ENCODE assay signal across 11 mouse cellular contexts in the genomic region with DNA sequence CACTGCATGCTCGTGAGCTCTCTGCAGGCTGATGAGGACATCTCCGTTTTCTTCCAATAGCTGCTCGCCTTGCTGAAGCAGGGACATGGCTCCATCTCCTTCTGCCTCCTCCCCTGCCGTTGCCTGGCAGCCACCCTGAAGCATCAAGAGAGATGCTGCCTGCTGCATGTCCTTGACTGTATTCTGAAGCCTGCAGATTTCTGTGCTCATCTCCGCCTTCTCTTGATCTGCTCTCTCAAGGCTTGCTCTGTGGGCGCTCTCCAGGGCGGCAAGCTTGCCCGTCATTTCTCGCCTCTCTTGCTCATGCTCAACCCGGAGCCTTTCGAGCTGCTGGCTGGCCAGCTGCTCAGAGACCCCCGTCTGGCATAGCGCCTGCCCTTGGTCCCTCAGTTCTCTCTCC. TPM values are rescaled to one million over a fixed set of nuclear protein-coding genes. Genes with fewer than 3 reads are reported as not detected.
DNase-seq lines count a peak whose midpoint lies in the region; ATAC-seq and TF ChIP-seq lines count a peak whose summit lies in the region.
"Had no signal": no experiment of that assay in that cellular context is flagged by ENCODE, and none has a peak within 500 bp of the region (broad histone marks: within the 10 kb centered on the region; RNA-seq: fewer than 3 reads in every experiment).

No protein-coding gene starts in this region.

- no peak overlapping the region for H3K4me2 ChIP-seq in heart, embryonic 12.5 days
- H3K4me2 ChIP-seq: heart, embryonic 11.5 days; liver, embryonic 11.5 days had no signal

- no peaks in the 10 kb centered on the region for H3K4me1 ChIP-seq in heart, embryonic 12.5 days (replicated peaks)
- peaks cover 5% of the 10 kb centered on the region; the same call in 1 of the 2 replicates for H3K4me1 ChIP-seq in heart, embryonic 10.5 days

- peaks cover under 1% of the 10 kb centered on the region; the same call in 1 of the 2 replicates for H3K9me3 ChIP-seq in heart, embryonic 12.5 days (replicated peaks)
- H3K9me3 ChIP-seq in heart, embryonic 10.5 days: no peaks in the 10 kb centered on the region

- WGBS in heart, embryonic 12.5 days: 87% methylated on average over 13 of the region's 13 CpGs
- WGBS in heart, embryonic 10.5 days: 84% methylated on average over 13 of the region's 13 CpGs

- intact Hi-C loops in left cerebral cortex, postnatal 14 days (cut with DNase I): no loop called here

- peak; percentile 64 for DNase-seq in layer of hippocampus, adult 11-12 months (ENCODE audit: low spot score)
- no peak for DNase-seq in layer of hippocampus, postnatal 25 days (ENCODE audit: extremely low spot score in 1 of 2, low spot score in 1 of 2)
- peak; percentile 52 to 79 for DNase-seq in layer of hippocampus, adult 2 months (ENCODE audit: low spot score in 2 of 2)
- peak; percentile 76 to 85 for DNase-seq in left cerebral cortex, postnatal 14 days (ENCODE audit: low spot score in 2 of 2)
- DNase-seq in telencephalon, adult 2 months (ENCODE audit: low read depth, low spot score): peak; percentile 74
- DNase-seq in heart, embryonic 10.5 days (ENCODE audit: low spot score): no peak
- DNase-seq: kidney, postnatal 25 days; lung, postnatal 36 days had no signal

- H3K9ac ChIP-seq in heart, embryonic 12.5 days: no peak overlapping the region

- H3K4me3 ChIP-seq in layer of hippocampus, adult 2 months: no peak overlapping the region
- no peak overlapping the region for H3K4me3 ChIP-seq in heart, embryonic 12.5 days
- H3K4me3 ChIP-seq in heart, embryonic 10.5 days: no peak overlapping the region

- no peak for TF ChIP-seq CTCF in layer of hippocampus, adult 2 months (conservative IDR thresholded peaks at IDR 0.05)

- H3K36me3 ChIP-seq in heart, embryonic 12.5 days: peaks cover 63% of the 10 kb centered on the region
- peaks cover 59% of the 10 kb centered on the region for H3K36me3 ChIP-seq in heart, embryonic 10.5 days

- ATAC-seq in heart, embryonic 12.5 days (ENCODE audit: insufficient number of reproducible peaks, low FRiP score): no peak

- H3K27ac ChIP-seq in layer of hippocampus, adult 2 months: peak overlapping the region; percentile 82
- no peak overlapping the region for H3K27ac ChIP-seq in heart, embryonic 12.5 days (ENCODE audit: poor library complexity, severe bottlenecking)
- no peak overlapping the region for H3K27ac ChIP-seq in heart, embryonic 10.5 days

- H3K27me3 ChIP-seq in heart, embryonic 12.5 days (replicated peaks): no peaks in the 10 kb centered on the region
- no peaks in the 10 kb centered on the region for H3K27me3 ChIP-seq in heart, embryonic 10.5 days (ENCODE audit: insufficient read depth, poor library complexity, severe bottlenecking)

RNA-seq across cellular contexts. Expression of a gene that starts 56.6 kb away (rescaled TPM):
- 10 to 100 TPM; 15.1 to 17.4 TPM for total RNA-seq in layer of hippocampus, postnatal 25 days (2021)
- 10 to 100 TPM; 16.7 to 18.2 TPM for total RNA-seq in layer of hippocampus, adult 2 months (2021)
- 10 to 100 TPM; 18.9 TPM for total RNA-seq in left cerebral cortex, postnatal 14 days (2021)
- 7.6 and 8.0 TPM in 2 replicates for polyA plus RNA-seq in heart, embryonic 12.5 days (2016; fragmentation: Nextera tagmentation; extraction: Ambion mirVana)
- 3.9 and 6.8 TPM in 2 replicates for polyA plus RNA-seq in heart, embryonic 10.5 days (2016; fragmentation: Nextera tagmentation; extraction: Ambion mirVana)

Comparison
In these comparisons a context has a peak if more than half of its experiments do, and no peak if none do; other contexts are left out.
1. DNase-seq: peak in layer of hippocampus, adult 11-12 months (single experiment), layer of hippocampus, adult 2 months (2 of 2), left cerebral cortex, postnatal 14 days (2 of 2) and telencephalon, adult 2 months (single experiment); none in layer of hippocampus, postnatal 25 days (0 of 2) and heart, embryonic 10.5 days (single experiment).